Mouse (Mus musculus) ES-Bruce4 (cell line): Measurements from ENCODE around the gene Noc2l.

Experiments used
- CTCF ChIP-seq: IDR thresholded peaks from one replicate; pipeline ENCODE4 v1.8.1; 2011; ENCODE audit warnings: low read depth, low read length
- POLR2A ChIP-seq: IDR thresholded peaks from one replicate; pipeline ENCODE4 v1.8.1; 2011; ENCODE audit warnings: low read length; ENCODE audit not compliant: insufficient read depth

DNA sequence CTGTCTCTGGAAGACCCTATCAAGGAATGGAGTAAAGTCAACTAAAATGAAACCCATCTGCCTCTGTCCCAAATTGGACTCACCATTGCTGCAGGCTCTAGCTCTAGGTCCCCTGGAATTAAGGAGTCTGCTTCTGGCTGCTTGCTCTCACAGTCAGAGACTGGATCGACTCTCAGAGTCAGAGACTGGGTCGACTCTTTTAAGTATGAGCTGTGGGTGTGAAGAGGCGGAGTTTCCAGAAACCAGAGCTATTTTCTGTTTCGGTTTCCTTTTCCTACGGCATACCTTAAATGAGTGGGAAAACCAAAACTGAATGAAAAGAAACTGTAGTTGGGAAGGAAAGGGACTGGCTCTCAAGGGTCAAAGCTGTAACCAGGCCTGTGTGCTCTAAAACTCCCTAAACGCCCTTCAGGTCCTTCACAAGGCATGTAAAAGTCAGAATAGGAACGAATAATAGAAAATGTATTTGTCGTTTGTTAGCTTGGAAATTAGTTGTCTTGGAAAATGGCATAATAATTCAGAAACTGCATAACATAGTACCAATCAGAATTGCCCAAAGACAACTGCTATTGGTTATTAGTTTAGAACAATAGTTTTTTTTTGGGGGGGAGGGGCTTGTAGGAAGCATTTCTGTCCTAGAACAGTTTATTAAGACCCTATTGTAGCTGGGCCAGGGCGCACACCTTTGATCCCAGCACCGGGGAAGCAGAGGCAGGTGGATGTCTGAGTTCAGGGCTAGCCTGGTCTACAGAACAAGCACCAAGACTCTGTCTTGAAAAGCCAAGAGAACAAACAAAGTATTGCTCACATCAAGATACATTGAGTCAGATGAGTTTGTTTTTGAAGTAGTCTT is 35.0 kb upstream of the Noc2l start, which contains the start of gene Isg15:
- TF ChIP-seq CTCF = no peak
- no peak for TF ChIP-seq POLR2A
